Mouse (Mus musculus): ENCODE results near the gene Magi3.

DNA sequence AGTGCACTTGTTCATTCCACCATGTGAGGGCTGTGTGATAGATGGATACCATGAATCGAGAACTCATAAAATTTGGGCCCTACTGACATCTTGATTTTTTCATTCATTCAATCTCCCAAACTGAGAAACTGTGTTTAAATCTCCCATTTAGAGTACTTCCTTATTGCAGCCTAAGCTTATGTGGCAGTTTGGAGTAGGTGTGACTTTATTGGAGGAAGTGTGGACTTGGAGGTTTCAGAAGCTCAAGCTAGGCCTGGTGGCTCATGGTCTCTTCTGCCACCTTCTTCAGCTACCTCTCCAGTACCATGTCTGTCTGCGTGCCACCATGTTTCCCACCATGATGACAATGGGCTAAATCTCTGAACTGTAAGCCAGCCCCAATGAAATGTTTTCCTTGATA lies 15.9 kb upstream of the Magi3 start:
- TF ChIP-seq TAL1 (IDR thresholded peaks at IDR 0.05; ENCODE audit: low read length) (no peak), GATA1 (IDR thresholded peaks at IDR 0.05; ENCODE audit: low read length) (no peak)

All from erythroblast, embryonic 14.5 days (primary cell).